8 mouse cellular contexts compared by ENCODE assay signal in genomic region chr12:72535599-72535998, GRCm38 (mm10). TPM values are rescaled to one million over a fixed set of nuclear protein-coding genes. Genes with fewer than 3 reads are reported as not detected.
DNase-seq lines count a peak whose midpoint lies in the region; ATAC-seq and TF ChIP-seq lines count a peak whose summit lies in the region.

No protein-coding gene starts in this region.

- H3K4me2 ChIP-seq in embryonic facial prominence, embryonic 15.5 days (replicated peaks): peak overlapping the region; percentile 61
- peak overlapping the region; percentile 69 for H3K4me2 ChIP-seq in intestine, embryonic 14.5 days (ENCODE audit: low read length)
- peak overlapping the region; percentile 71 for H3K4me2 ChIP-seq in midbrain, embryonic 14.5 days (ENCODE audit: low read length)

- no peaks in the 10 kb centered on the region for H3K9me3 ChIP-seq in embryonic facial prominence, embryonic 15.5 days (replicated peaks)
- no peaks in the 10 kb centered on the region for H3K9me3 ChIP-seq in intestine, embryonic 14.5 days (ENCODE audit: control insufficient read depth, low read length)
- H3K9me3 ChIP-seq in midbrain, embryonic 14.5 days (ENCODE audit: control insufficient read depth, low read length): no peaks in the 10 kb centered on the region

- peak in 1 of 2 experiments; percentile 15 for DNase-seq in left cerebral cortex, adult 2 months (ENCODE audit: extremely low spot score in 1 of 2, low spot score in 2 of 2)
- no peak for DNase-seq in left cerebral cortex, adult 8-10 months (ENCODE audit: low spot score in 2 of 2)
- no peak for DNase-seq in intestine, embryonic 14.5 days (ENCODE audit: low spot score)
- DNase-seq in midbrain, embryonic 14.5 days: no peak
- no peak for DNase-seq in urinary bladder, postnatal 4 days (ENCODE audit: low spot score in 2 of 2)
- no peak for DNase-seq in urinary bladder, adult 18-20 months (ENCODE audit: low spot score in 2 of 2)

- TF ChIP-seq CTCF in left cerebral cortex, adult 2 months (IDR thresholded peaks at IDR 0.05): no peak

- ATAC-seq in embryonic facial prominence, embryonic 15.5 days (ENCODE audit: insufficient number of reproducible peaks, low FRiP score, low TSS enrichment, low read depth): no peak
- ATAC-seq in intestine, embryonic 14.5 days (replicated peaks; ENCODE audit: low FRiP score, low TSS enrichment, low read depth): peak; percentile 21; the same call in 1 of the 2 replicates
- no peak; the same call in 1 of the 2 replicates for ATAC-seq in midbrain, embryonic 14.5 days (ENCODE audit: low FRiP score, low TSS enrichment)
- no peak for ATAC-seq in inflammation-experienced regulatory T-cells, adult 6 months

- H3K27ac ChIP-seq in left cerebral cortex, adult 2 months: peak overlapping the region; percentile 87
- H3K27ac ChIP-seq in embryonic facial prominence, embryonic 15.5 days (replicated peaks): peak overlapping the region; percentile 79
- no peak overlapping the region for H3K27ac ChIP-seq in intestine, embryonic 14.5 days (ENCODE audit: low read depth)
- H3K27ac ChIP-seq in midbrain, embryonic 14.5 days (replicated peaks; ENCODE audit: low read depth, low read length): peak overlapping the region; percentile 33

- peaks cover 7% of the 10 kb centered on the region; the same call in 1 of the 2 replicates for H3K4me1 ChIP-seq in embryonic facial prominence, embryonic 15.5 days
- H3K4me1 ChIP-seq in intestine, embryonic 14.5 days (replicated peaks; ENCODE audit: control insufficient read depth, insufficient read depth, low read length): peaks cover 9% of the 10 kb centered on the region
- peaks cover 7% of the 10 kb centered on the region; the same call in 1 of the 2 replicates for H3K4me1 ChIP-seq in midbrain, embryonic 14.5 days (ENCODE audit: control insufficient read depth, insufficient read depth, low read length)

- no peak overlapping the region for H3K9ac ChIP-seq in embryonic facial prominence, embryonic 15.5 days
- H3K9ac ChIP-seq in intestine, embryonic 14.5 days (ENCODE audit: low read length): peak overlapping the region; percentile 71; the same call in 1 of the 2 replicates
- H3K9ac ChIP-seq in midbrain, embryonic 14.5 days (replicated peaks; ENCODE audit: low read length): peak overlapping the region; percentile 63

- H3K36me3 ChIP-seq in embryonic facial prominence, embryonic 15.5 days: no peaks in the 10 kb centered on the region
- H3K36me3 ChIP-seq in intestine, embryonic 14.5 days (ENCODE audit: control insufficient read depth, insufficient read depth, low read length): no peaks in the 10 kb centered on the region
- no peaks in the 10 kb centered on the region for H3K36me3 ChIP-seq in midbrain, embryonic 14.5 days (ENCODE audit: control insufficient read depth, insufficient read depth, low read length)

- peak overlapping the region; percentile 91 for H3K4me3 ChIP-seq in left cerebral cortex, adult 2 months
- H3K4me3 ChIP-seq in embryonic facial prominence, embryonic 15.5 days (replicated peaks): peak overlapping the region; percentile 78
- peak overlapping the region; percentile 70 for H3K4me3 ChIP-seq in intestine, embryonic 14.5 days (ENCODE audit: low read depth, low read length)
- H3K4me3 ChIP-seq in midbrain, embryonic 14.5 days (replicated peaks; ENCODE audit: low read depth, low read length): peak overlapping the region; percentile 59

- no peaks in the 10 kb centered on the region for H3K27me3 ChIP-seq in embryonic facial prominence, embryonic 15.5 days
- H3K27me3 ChIP-seq in intestine, embryonic 14.5 days (replicated peaks; ENCODE audit: control insufficient read depth, insufficient read depth, low read length): no peaks in the 10 kb centered on the region
- H3K27me3 ChIP-seq in midbrain, embryonic 14.5 days (ENCODE audit: control insufficient read depth, insufficient read depth, low read length): no peaks in the 10 kb centered on the region

- 40% methylated on average over 3 of the region's 3 CpGs for WGBS in embryonic facial prominence, embryonic 15.5 days
- WGBS in intestine, embryonic 14.5 days: 42% methylated on average over 3 of the region's 3 CpGs
- 39% methylated on average over 3 of the region's 3 CpGs for WGBS in midbrain, embryonic 14.5 days

- intact Hi-C loops in left cerebral cortex, adult 2 months (cut with DNase I): loop anchor here (5.0 kb wide), 2 partner anchors 127 to 227 kb away; partner anchors contain the start of gene Dhrs7

RNA-seq across cellular contexts. Expression of gene Pcnx4, which starts 0.6 kb away (rescaled TPM):
- 10 to 100 TPM; 30.2 to 32.8 TPM for total RNA-seq in left cerebral cortex, adult 2 months (2021)
- total RNA-seq in left cerebral cortex, adult 8-10 months (2022): 10 to 100 TPM; 30.6 to 37.6 (median 33.8) TPM
- 12.0 and 12.3 TPM in 2 replicates for polyA plus RNA-seq in embryonic facial prominence, embryonic 15.5 days (2015; fragmentation: Nextera tagmentation; extraction: Ambion mirVana)
- 10.6 TPM in 2 replicates for polyA plus RNA-seq in intestine, embryonic 14.5 days (2014; fragmentation: Nextera tagmentation; extraction: Ambion mirVana)
- polyA plus RNA-seq in midbrain, embryonic 14.5 days (2014; fragmentation: Nextera tagmentation; extraction: Ambion mirVana): 17.9 and 26.2 TPM in 2 replicates
- polyA plus RNA-seq in inflammation-experienced regulatory T-cells, adult 6 months (2017; shearing (Covaris generic)): 1 to 10 TPM; 4.1 to 4.9 (median 4.1) TPM
